Mouse (Mus musculus): ENCODE measurements around the gene Krt84. TPM values are rescaled to one million over a fixed set of nuclear protein-coding genes. Genes with fewer than 3 reads are reported as not detected.

Gene Krt84
- total RNA-seq, 2 experiments from 2014 or later = not detected

GRCm38 (mm10) chr15:101497181-101497580 is 35.4 kb downstream of the Krt84 start:
- peak; percentile 58 for ATAC-seq (ENCODE audit: poor library complexity, severe bottlenecking)

DNA sequence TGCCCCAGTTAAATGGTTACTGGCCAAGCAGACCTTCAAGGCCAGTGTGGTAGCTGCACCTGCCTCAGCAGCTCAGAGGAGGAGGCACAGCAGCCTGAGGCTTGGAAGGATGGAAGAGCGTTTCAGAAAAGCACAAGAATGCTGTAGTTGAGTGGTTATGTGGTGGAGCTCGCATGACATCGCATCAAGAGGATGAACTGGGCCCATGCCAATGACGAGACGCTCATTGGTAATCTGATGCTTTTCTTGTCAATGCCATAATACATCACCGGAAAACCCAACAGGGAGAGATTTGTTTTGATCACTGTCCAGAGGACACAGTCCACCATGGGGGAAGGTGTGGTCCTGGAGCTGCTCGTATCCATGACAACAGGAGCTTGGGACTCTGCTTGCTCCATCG is 37.4 kb downstream of the Krt84 start:
- ATAC-seq (ENCODE audit: poor library complexity, severe bottlenecking) = no peak

GRCm38 (mm10) chr15:101494203-101494602 is 38.4 kb downstream of the Krt84 start:
- no peak for ATAC-seq (ENCODE audit: poor library complexity, severe bottlenecking)

GRCm38 (mm10) chr15:101493713-101494112 is 38.9 kb downstream of the Krt84 start:
- ATAC-seq (ENCODE audit: poor library complexity, severe bottlenecking) = no peak

- no peak for ATAC-seq (ENCODE audit: poor library complexity, severe bottlenecking)
Observed at GRCm38 (mm10) chr15:101492718-101493117, 39.9 kb downstream of the Krt84 start.

GRCm38 (mm10) chr15:101491431-101491830 is 41.2 kb downstream of the Krt84 start, which contains the start of gene Krt83:
Gene Krt83, minus strand, starts transcription at chr15:101491512.
- no peak for ATAC-seq (ENCODE audit: poor library complexity, severe bottlenecking)

DNA sequence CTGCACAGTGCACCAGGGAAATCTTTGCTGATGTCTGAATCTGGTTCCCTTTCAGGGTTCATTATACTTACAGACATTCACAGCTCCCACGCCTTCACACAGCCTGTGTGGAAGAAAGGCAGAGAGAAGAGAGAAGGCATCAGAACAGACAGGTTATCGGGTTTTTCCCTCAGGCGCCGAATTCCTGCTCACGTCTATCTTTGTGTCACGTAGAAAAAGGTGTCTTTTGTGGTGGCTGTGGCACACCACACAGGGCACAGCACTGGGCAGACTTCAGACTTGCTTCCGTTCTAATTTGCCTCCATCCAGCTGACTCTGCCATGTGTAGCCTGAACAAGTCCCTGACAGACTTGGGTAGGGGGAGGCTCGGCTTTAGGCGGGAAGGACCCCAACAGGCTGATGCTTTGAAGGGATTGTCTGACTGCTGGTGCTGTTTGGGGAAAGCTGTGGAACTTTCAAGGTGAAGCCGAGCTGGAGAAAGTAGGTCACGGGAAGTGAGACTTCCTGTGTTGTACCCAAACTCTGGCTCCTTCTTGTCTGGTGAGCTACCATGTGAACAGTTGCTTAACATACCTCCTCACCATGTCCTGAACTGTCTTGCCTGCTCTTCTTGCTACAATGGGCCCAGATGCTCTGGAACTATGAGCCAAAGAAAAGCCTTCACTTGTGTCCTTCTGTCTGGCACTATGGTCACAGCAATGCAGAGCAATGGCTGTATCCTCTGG is 46.5 kb downstream of the Krt84 start:
- ATAC-seq (ENCODE audit: poor library complexity, severe bottlenecking) = 0 out of 2 replicates have a peak, but pooled peaks have one; percentile 19

DNA sequence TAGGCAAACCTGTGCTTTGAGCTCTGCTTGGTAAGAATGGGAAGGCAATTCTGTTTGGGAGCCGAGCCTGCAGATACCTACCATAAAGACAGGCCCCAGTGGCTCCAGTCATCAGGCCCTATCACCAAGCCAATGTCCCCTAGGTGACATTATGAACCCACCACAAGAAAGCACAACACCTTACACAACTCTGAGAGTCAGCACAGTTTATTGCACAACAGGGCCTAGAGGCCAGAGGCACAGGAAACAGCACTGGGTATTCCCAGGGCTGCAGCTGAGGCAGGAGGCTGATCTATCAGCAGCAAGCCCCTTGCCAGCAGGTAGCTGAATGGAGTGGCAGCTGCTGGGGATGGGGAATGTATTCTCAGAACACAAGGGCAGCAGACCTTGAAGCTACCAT is 47.7 kb downstream of the Krt84 start:
- peak; percentile 49 for ATAC-seq (ENCODE audit: poor library complexity, severe bottlenecking)

DNA sequence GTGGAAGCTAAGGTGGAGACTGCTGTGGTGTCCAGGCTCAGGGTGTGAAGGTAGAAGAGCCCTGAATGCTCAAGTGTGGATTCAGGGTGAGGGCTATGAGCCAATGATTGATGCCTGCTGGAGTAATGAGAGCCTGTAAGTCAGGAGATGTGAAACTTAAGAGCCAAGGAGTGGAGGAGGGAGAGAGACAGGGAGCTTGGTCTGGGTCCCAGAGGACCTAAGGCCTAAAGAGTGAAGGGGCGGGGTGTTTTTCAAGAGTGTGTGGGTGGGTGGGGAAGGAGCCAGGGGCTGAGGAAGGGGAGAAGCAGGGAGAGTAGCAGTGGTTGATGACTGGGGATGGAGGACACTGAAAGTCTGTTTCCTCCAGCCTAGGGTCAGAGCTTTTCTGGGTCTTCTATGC is 49.0 kb downstream of the Krt84 start:
- no peak for ATAC-seq (ENCODE audit: poor library complexity, severe bottlenecking)

DNA sequence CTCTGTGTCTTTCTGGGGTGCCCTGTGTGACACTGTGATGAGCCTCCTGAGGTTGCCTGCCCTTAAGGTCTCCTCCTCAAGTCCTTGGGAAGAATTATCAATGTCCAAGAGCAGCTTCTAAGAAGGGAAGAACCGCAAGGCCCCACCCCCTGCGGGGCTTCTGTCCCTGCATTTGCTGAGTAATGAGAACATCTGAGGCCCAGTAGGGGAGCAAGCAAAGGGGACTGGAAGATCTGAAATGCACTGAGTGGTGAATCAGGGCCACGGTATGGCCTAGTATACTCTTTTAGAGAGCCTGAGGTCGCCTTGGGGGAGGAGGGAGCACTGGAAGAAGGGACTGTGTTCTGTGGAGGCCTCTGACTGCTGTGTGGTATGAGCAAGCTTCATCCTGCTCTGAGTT is 50.6 kb downstream of the Krt84 start:
- ATAC-seq (ENCODE audit: poor library complexity, severe bottlenecking) = no peak

DNA sequence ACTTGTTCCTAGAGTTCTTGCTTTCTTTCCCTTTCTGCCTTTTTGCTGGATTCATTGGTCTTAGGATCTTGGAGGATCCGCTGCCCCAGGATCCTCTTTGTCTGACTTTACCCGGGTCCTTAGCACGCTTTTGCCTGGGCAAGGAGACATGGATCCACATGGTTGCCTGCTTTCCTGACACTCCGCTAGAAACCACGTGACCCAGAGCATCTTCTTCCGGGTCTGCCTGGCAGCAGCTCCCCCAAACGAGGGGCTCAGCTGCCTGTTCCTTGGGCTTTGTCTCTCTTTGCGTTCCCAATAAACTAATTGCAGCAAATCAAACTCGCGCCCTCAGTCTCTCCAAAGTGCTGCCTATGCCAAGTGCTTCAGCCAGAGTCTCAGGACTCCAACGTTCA is 53.0 kb downstream of the Krt84 start:
- no peak for ATAC-seq (ENCODE audit: poor library complexity, severe bottlenecking)

DNA sequence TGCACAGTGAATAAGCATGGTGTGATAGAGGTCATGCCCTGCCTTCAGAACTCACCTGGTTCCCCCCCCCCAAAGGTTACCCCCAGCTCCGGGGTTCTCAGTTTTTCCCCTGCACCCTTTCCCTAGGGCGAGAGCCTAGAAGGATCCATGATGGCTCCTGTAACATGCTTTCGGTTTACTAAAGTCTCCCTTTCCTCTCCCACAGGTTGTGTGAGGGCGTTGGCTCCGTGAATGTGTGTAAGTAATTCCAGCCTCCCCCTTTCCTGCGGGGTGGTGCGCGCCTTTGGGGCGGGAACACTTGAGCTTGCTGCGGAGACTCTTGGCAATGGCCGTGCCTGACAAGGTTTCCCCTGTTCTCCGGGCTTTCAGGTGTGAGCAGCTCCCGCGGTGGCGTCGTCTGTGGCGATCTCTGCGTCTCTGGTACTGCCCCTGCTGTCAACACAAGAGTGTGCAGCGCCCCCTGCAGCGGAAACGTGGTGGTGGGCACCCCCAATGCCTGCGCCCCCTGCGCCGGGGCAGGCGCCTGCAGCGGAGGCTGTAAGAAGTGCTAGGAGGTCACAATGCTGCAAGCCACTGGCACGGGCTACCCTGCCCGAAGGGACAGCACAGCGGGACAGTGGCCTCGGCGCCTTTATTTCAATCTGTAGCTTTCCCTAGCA is 53.5 kb downstream of the Krt84 start:
- ATAC-seq (ENCODE audit: poor library complexity, severe bottlenecking) = peak; percentile 62

Other genes with a start within 250 kb of the Krt84 start
- gene Atg101, start 248.5 kb downstream of the Krt84 start, total RNA-seq (2015) = 8.2 and 12.1 TPM in 2 replicates
- 53.3 and 58.0 TPM in 2 replicates for gene Atg101, start 248.5 kb downstream of the Krt84 start, total RNA-seq (2017)
- gene 6030408B16Rik, start 239.6 kb downstream of the Krt84 start, total RNA-seq (2015) = not detected in 2 replicates
- not detected in 2 replicates for gene 6030408B16Rik, start 239.6 kb downstream of the Krt84 start, total RNA-seq (2017)
- gene Krt80, start 162.7 kb downstream of the Krt84 start, total RNA-seq (2015) = 44.3 and 45.8 TPM in 2 replicates
- gene Krt80, start 162.7 kb downstream of the Krt84 start, total RNA-seq (2017) = 31.7 and 37.8 TPM in 2 replicates
- gene Krt7, start 121.8 kb downstream of the Krt84 start, total RNA-seq (2015) = 0.85 and 1.1 TPM in 2 replicates
- gene Krt7, start 121.8 kb downstream of the Krt84 start, total RNA-seq (2017) = 1.5 and 2.8 TPM in 2 replicates
- not detected in 2 replicates for gene Krt87, start 94.0 kb downstream of the Krt84 start, total RNA-seq (2015)
- gene Krt87, start 94.0 kb downstream of the Krt84 start, total RNA-seq (2017) = not detected in 2 replicates
- not detected in 2 replicates for gene Krt88, start 85.1 kb downstream of the Krt84 start, total RNA-seq (2015)
- not detected in 2 replicates for gene Krt88, start 85.1 kb downstream of the Krt84 start, total RNA-seq (2017)
- gene Krt81, start 69.1 kb downstream of the Krt84 start, total RNA-seq (2015) = 0.18 TPM in 1 of 2 replicates, not detected in the other
- gene Krt81, start 69.1 kb downstream of the Krt84 start, total RNA-seq (2017) = not detected in 2 replicates
- gene Krt86, start 59.3 kb downstream of the Krt84 start, total RNA-seq (2015) = 0.33 and 1.4 TPM in 2 replicates
- 0.59 and 0.81 TPM in 2 replicates for gene Krt86, start 59.3 kb downstream of the Krt84 start, total RNA-seq (2017)
- 1.5 and 2.5 TPM in 2 replicates for gene Krt83, start 41.3 kb downstream of the Krt84 start, total RNA-seq (2015)
- 0.73 and 1.1 TPM in 2 replicates for gene Krt83, start 41.3 kb downstream of the Krt84 start, total RNA-seq (2017)
- not detected in 2 replicates for gene Gm49425, start 15.6 kb downstream of the Krt84 start, total RNA-seq (2015)
- not detected in 2 replicates for gene Gm49425, start 15.6 kb downstream of the Krt84 start, total RNA-seq (2017)
- not detected in 2 replicates for gene Krt82, start 17.8 kb upstream of the Krt84 start, total RNA-seq (2015)
- gene Krt82, start 17.8 kb upstream of the Krt84 start, total RNA-seq (2017) = not detected in 2 replicates
- gene Krt90, start 30.1 kb upstream of the Krt84 start, total RNA-seq (2015) = not detected in 2 replicates
- gene Krt90, start 30.1 kb upstream of the Krt84 start, total RNA-seq (2017) = not detected in 2 replicates
- not detected in 2 replicates for gene Krt75, start 41.1 kb upstream of the Krt84 start, total RNA-seq (2015)
- gene Krt75, start 41.1 kb upstream of the Krt84 start, total RNA-seq (2017) = not detected in 2 replicates
- not detected in 2 replicates for gene Gm5414, start 95.4 kb upstream of the Krt84 start, total RNA-seq (2015)
- gene Gm5414, start 95.4 kb upstream of the Krt84 start, total RNA-seq (2017) = not detected in 2 replicates
- not detected in 2 replicates for gene Gm5478, start 114.6 kb upstream of the Krt84 start, total RNA-seq (2015)
- gene Gm5478, start 114.6 kb upstream of the Krt84 start, total RNA-seq (2017) = not detected in 2 replicates
- not detected in 2 replicates for gene Krt6b, start 147.5 kb upstream of the Krt84 start, total RNA-seq (2015)
- not detected in 2 replicates for gene Krt6b, start 147.5 kb upstream of the Krt84 start, total RNA-seq (2017)
- gene Krt6a, start 161.5 kb upstream of the Krt84 start, total RNA-seq (2015) = not detected in 2 replicates
- gene Krt6a, start 161.5 kb upstream of the Krt84 start, total RNA-seq (2017) = not detected in 2 replicates
- gene Krt5, start 180.1 kb upstream of the Krt84 start, total RNA-seq (2015) = not detected in 2 replicates
- gene Krt5, start 180.1 kb upstream of the Krt84 start, total RNA-seq (2017) = not detected in 2 replicates
- not detected in 2 replicates for gene Krt71, start 210.3 kb upstream of the Krt84 start, total RNA-seq (2015)
- not detected in 2 replicates for gene Krt71, start 210.3 kb upstream of the Krt84 start, total RNA-seq (2017)